Mouse (Mus musculus): ENCODE measurements around the gene Tescl. TPM values are rescaled to one million over a fixed set of nuclear protein-coding genes. Genes with fewer than 3 reads are reported as not detected.

Tescl gene
- polyA plus RNA-seq, 1 experiment from 2014 or later, result 0.17 TPM

- no peaks in the 10 kb centered on the region for H3K9me3 ChIP-seq (replicated peaks; ENCODE audit: control insufficient read depth, low read length)
- H3K4me3 ChIP-seq (ENCODE audit: low read length), result no peak overlapping the region
- H3K36me3 ChIP-seq (ENCODE audit: control insufficient read depth, insufficient read depth), result peaks cover 33% of the 10 kb centered on the region
- no peak overlapping the region for H3K27ac ChIP-seq (ENCODE audit: low read length)
- ATAC-seq (replicated peaks; ENCODE audit: extremely low read depth, insufficient read depth, low FRiP score), result no peak
- H3K4me2 ChIP-seq (ENCODE audit: low read depth, low read length), result no peak overlapping the region
- WGBS, result 87% methylated on average over 6 of the region's 6 CpGs
- no peaks in the 10 kb centered on the region for H3K4me1 ChIP-seq (ENCODE audit: control insufficient read depth, insufficient read depth, low read length)
- no peak overlapping the region for H3K9ac ChIP-seq (ENCODE audit: low read length)
- no peaks in the 10 kb centered on the region for H3K27me3 ChIP-seq (ENCODE audit: control insufficient read depth, insufficient read depth, low read length)
Measured at GRCm38 (mm10) chr7:24288512-24288911, 45.2 kb downstream of the Tescl start.

GRCm38 (mm10) chr7:24287670-24288069, 46.1 kb downstream of the Tescl start:
- WGBS, result 79% methylated on average over 5 of the region's 5 CpGs
- Histone ChIP-seq H3K4me3 (ENCODE audit: low read length) (no peak overlapping the region), H3K4me2 (ENCODE audit: low read depth, low read length) (no peak overlapping the region), H3K36me3 (ENCODE audit: control insufficient read depth, insufficient read depth) (peaks cover 29% of the 10 kb centered on the region), H3K27ac (ENCODE audit: low read length) (no peak overlapping the region), H3K9ac (ENCODE audit: low read length) (no peak overlapping the region), H3K27me3 (ENCODE audit: control insufficient read depth, insufficient read depth, low read length) (no peaks in the 10 kb centered on the region), H3K4me1 (ENCODE audit: control insufficient read depth, insufficient read depth, low read length) (no peaks in the 10 kb centered on the region), H3K9me3 (replicated peaks; ENCODE audit: control insufficient read depth, low read length) (no peaks in the 10 kb centered on the region)
- ATAC-seq (replicated peaks; ENCODE audit: extremely low read depth, insufficient read depth, low FRiP score), result no peak

- Histone ChIP-seq H3K4me1 (ENCODE audit: control insufficient read depth, insufficient read depth, low read length) (no peaks in the 10 kb centered on the region), H3K4me2 (ENCODE audit: low read depth, low read length) (no peak overlapping the region), H3K27me3 (ENCODE audit: control insufficient read depth, insufficient read depth, low read length) (no peaks in the 10 kb centered on the region), H3K9ac (ENCODE audit: low read length) (no peak overlapping the region), H3K27ac (ENCODE audit: low read length) (no peak overlapping the region), H3K9me3 (replicated peaks; ENCODE audit: control insufficient read depth, low read length) (no peaks in the 10 kb centered on the region), H3K36me3 (ENCODE audit: control insufficient read depth, insufficient read depth) (peaks cover 22% of the 10 kb centered on the region), H3K4me3 (ENCODE audit: low read length) (no peak overlapping the region)
- 78% methylated on average over 4 of the region's 4 CpGs for whole genome bisulfite sequencing
- no peak for ATAC-seq (replicated peaks; ENCODE audit: extremely low read depth, insufficient read depth, low FRiP score)
Measured at GRCm38 (mm10) chr7:24286916-24287315, 46.8 kb downstream of the Tescl start.

- no peaks in the 10 kb centered on the region for H3K4me1 ChIP-seq (ENCODE audit: control insufficient read depth, insufficient read depth, low read length)
- H3K9ac ChIP-seq (ENCODE audit: low read length), result no peak overlapping the region
- 51% methylated on average over 4 of the region's 4 CpGs for WGBS
- ATAC-seq (replicated peaks; ENCODE audit: extremely low read depth, insufficient read depth, low FRiP score), result no peak
- H3K9me3 ChIP-seq (replicated peaks; ENCODE audit: control insufficient read depth, low read length), result no peaks in the 10 kb centered on the region
- H3K4me2 ChIP-seq (ENCODE audit: low read depth, low read length), result no peak overlapping the region
- peaks cover 14% of the 10 kb centered on the region for H3K36me3 ChIP-seq (ENCODE audit: control insufficient read depth, insufficient read depth)
- H3K27me3 ChIP-seq (ENCODE audit: control insufficient read depth, insufficient read depth, low read length), result no peaks in the 10 kb centered on the region
- no peak overlapping the region for H3K4me3 ChIP-seq (ENCODE audit: low read length)
- H3K27ac ChIP-seq (ENCODE audit: low read length), result no peak overlapping the region
Measured at GRCm38 (mm10) chr7:24286090-24286489, 47.6 kb downstream of the Tescl start.

Small RNAs within 50 kb of the gene (microRNA-seq; reads per million reads assigned to microRNA genes)
- gene Gm27592, result not detected

Other genes with a start within 250 kb of the Tescl start
- 5.2 and 6.0 TPM in 2 replicates for gene Zfp112, start 221.6 kb downstream of the Tescl start, polyA plus RNA-seq (2015; fragmentation: Nextera tagmentation; extraction: Ambion mirVana)
- 8.7 and 9.4 TPM in 2 replicates for gene Zfp235, start 199.8 kb downstream of the Tescl start, polyA plus RNA-seq (2015; fragmentation: Nextera tagmentation; extraction: Ambion mirVana)
- 2.1 and 3.3 TPM in 2 replicates for gene Zfp114, start 158.9 kb downstream of the Tescl start, polyA plus RNA-seq (2015; fragmentation: Nextera tagmentation; extraction: Ambion mirVana)
- gene Zfp111, start 122.5 kb downstream of the Tescl start, polyA plus RNA-seq (2015; fragmentation: Nextera tagmentation; extraction: Ambion mirVana), result 5.6 and 7.1 TPM in 2 replicates
- 3.6 TPM in 2 replicates for gene Zfp109, start 96.4 kb downstream of the Tescl start, polyA plus RNA-seq (2015; fragmentation: Nextera tagmentation; extraction: Ambion mirVana)
- gene Zfp108, start 79.1 kb downstream of the Tescl start, polyA plus RNA-seq (2015; fragmentation: Nextera tagmentation; extraction: Ambion mirVana), result 2.1 and 2.7 TPM in 2 replicates
- 5.8 and 6.7 TPM in 2 replicates for gene Zfp93, start 63.5 kb downstream of the Tescl start, polyA plus RNA-seq (2015; fragmentation: Nextera tagmentation; extraction: Ambion mirVana)
- gene Zfp61, start 32.7 kb downstream of the Tescl start, polyA plus RNA-seq (2015; fragmentation: Nextera tagmentation; extraction: Ambion mirVana), result 16.6 and 16.8 TPM in 2 replicates
- 5.1 and 5.2 TPM in 2 replicates for gene Zfp94, start 17.3 kb downstream of the Tescl start, polyA plus RNA-seq (2015; fragmentation: Nextera tagmentation; extraction: Ambion mirVana)
- not detected in 2 replicates for gene Lypd5, start 15.3 kb upstream of the Tescl start, polyA plus RNA-seq (2015; fragmentation: Nextera tagmentation; extraction: Ambion mirVana)
- gene Kcnn4, start 36.3 kb upstream of the Tescl start, polyA plus RNA-seq (2015; fragmentation: Nextera tagmentation; extraction: Ambion mirVana), result 5.2 and 10.9 TPM in 2 replicates
- 18.7 and 20.5 TPM in 2 replicates for gene Smg9, start 65.7 kb upstream of the Tescl start, polyA plus RNA-seq (2015; fragmentation: Nextera tagmentation; extraction: Ambion mirVana)
- 0.29 TPM in 1 of 2 replicates, not detected in the other for gene Irgc1, start 118.4 kb upstream of the Tescl start, polyA plus RNA-seq (2015; fragmentation: Nextera tagmentation; extraction: Ambion mirVana)
- 8.1 and 8.8 TPM in 2 replicates for gene Plaur, start 128.5 kb upstream of the Tescl start, polyA plus RNA-seq (2015; fragmentation: Nextera tagmentation; extraction: Ambion mirVana)
- gene Cadm4, start 148.1 kb upstream of the Tescl start, polyA plus RNA-seq (2015; fragmentation: Nextera tagmentation; extraction: Ambion mirVana), result 1.2 and 1.3 TPM in 2 replicates
- 40.9 and 43.0 TPM in 2 replicates for gene Zfp428, start 173.1 kb upstream of the Tescl start, polyA plus RNA-seq (2015; fragmentation: Nextera tagmentation; extraction: Ambion mirVana)
- 0.26 and 0.35 TPM in 2 replicates for gene AC161166.1, start 178.5 kb upstream of the Tescl start, polyA plus RNA-seq (2015; fragmentation: Nextera tagmentation; extraction: Ambion mirVana)
- 6.1 and 6.8 TPM in 2 replicates for gene Irgq, start 196.8 kb upstream of the Tescl start, polyA plus RNA-seq (2015; fragmentation: Nextera tagmentation; extraction: Ambion mirVana)
- gene Pinlyp, start 212.2 kb upstream of the Tescl start, polyA plus RNA-seq (2015; fragmentation: Nextera tagmentation; extraction: Ambion mirVana), result 0.17 TPM in 2 replicates
- 79.7 and 91.5 TPM in 2 replicates for gene Xrcc1, start 212.4 kb upstream of the Tescl start, polyA plus RNA-seq (2015; fragmentation: Nextera tagmentation; extraction: Ambion mirVana)

All from heart, embryonic 16.5 days (tissue).